Mouse (Mus musculus): ENCODE measurements around the gene Gm10681. TPM values are rescaled to one million over a fixed set of nuclear protein-coding genes. Genes with fewer than 3 reads are reported as not detected.
"Not testable (repeated sequence)": the region's sequence is repeated elsewhere in the genome, so short reads cannot be mapped to it uniquely, and the experiment has no call there.

Gm10681 gene
- not detected in 2 replicates for polyA plus RNA-seq (2014; fragmentation: Nextera tagmentation; extraction: Ambion mirVana)

- no peaks in the 10 kb centered on the region for H3K36me3 ChIP-seq (replicated peaks; ENCODE audit: control insufficient read depth, insufficient read depth, low read depth, low read length)
- no peak for DNase-seq (ENCODE audit: low spot score)
- no peak within 1 kb of the TSS for H3K4me2 ChIP-seq (ENCODE audit: low read depth, low read length)
- no peaks in the 10 kb centered on the region for H3K4me1 ChIP-seq (ENCODE audit: control insufficient read depth, insufficient read depth, low read length)
- no peaks in the 10 kb centered on the region for H3K9me3 ChIP-seq (replicated peaks; ENCODE audit: control insufficient read depth, low read length)
- no peak within 1 kb of the TSS for H3K9ac ChIP-seq (replicated peaks; ENCODE audit: low read length)
- no peak for ATAC-seq (replicated peaks; ENCODE audit: insufficient number of reproducible peaks, low FRiP score, low TSS enrichment, low read depth)
- H3K27me3 ChIP-seq (ENCODE audit: control insufficient read depth, insufficient read depth, low read length): no peaks in the 10 kb centered on the region
- no peak within 1 kb of the TSS for H3K4me3 ChIP-seq (ENCODE audit: low read depth, low read length)
- no peak within 1 kb of the TSS for H3K27ac ChIP-seq (replicated peaks; ENCODE audit: low read depth, low read length)
Measured at GRCm38 (mm10) chr3:98588707-98589106, at the start of gene Gm10681. Gm10681 (minus strand) TSS chr3:98588807.

- no peak overlapping the region for H3K9ac ChIP-seq (replicated peaks; ENCODE audit: low read length)
- DNase-seq (ENCODE audit: low spot score): no peak
- 88% methylated on average over 1 of the region's 1 CpGs for WGBS
- no peak overlapping the region for H3K4me2 ChIP-seq (ENCODE audit: low read depth, low read length)
- ATAC-seq (replicated peaks; ENCODE audit: insufficient number of reproducible peaks, low FRiP score, low TSS enrichment, low read depth): no peak
- H3K4me1 ChIP-seq (ENCODE audit: control insufficient read depth, insufficient read depth, low read length): no peaks in the 10 kb centered on the region
- no peaks in the 10 kb centered on the region for H3K9me3 ChIP-seq (replicated peaks; ENCODE audit: control insufficient read depth, low read length)
- no peak overlapping the region for H3K4me3 ChIP-seq (ENCODE audit: low read depth, low read length)
- H3K27me3 ChIP-seq (ENCODE audit: control insufficient read depth, insufficient read depth, low read length): no peaks in the 10 kb centered on the region
- no peak overlapping the region for H3K27ac ChIP-seq (replicated peaks; ENCODE audit: low read depth, low read length)
- no peaks in the 10 kb centered on the region for H3K36me3 ChIP-seq (replicated peaks; ENCODE audit: control insufficient read depth, insufficient read depth, low read depth, low read length)
Measured at GRCm38 (mm10) chr3:98635145-98635544, 46.5 kb upstream of the Gm10681 start.

- H3K36me3 ChIP-seq (replicated peaks; ENCODE audit: control insufficient read depth, insufficient read depth, low read depth, low read length): no peaks in the 10 kb centered on the region
- DNase-seq (ENCODE audit: low spot score) (no peak), ATAC-seq (replicated peaks; ENCODE audit: insufficient number of reproducible peaks, low FRiP score, low TSS enrichment, low read depth) (no peak)
- no peaks in the 10 kb centered on the region for H3K4me1 ChIP-seq (ENCODE audit: control insufficient read depth, insufficient read depth, low read length)
- H3K4me2 ChIP-seq (ENCODE audit: low read depth, low read length): no peak within 1 kb of the TSS
- no peaks in the 10 kb centered on the region for H3K9me3 ChIP-seq (replicated peaks; ENCODE audit: control insufficient read depth, low read length)
- H3K27ac ChIP-seq (replicated peaks; ENCODE audit: low read depth, low read length): no peak within 1 kb of the TSS
- no peaks in the 10 kb centered on the region for H3K27me3 ChIP-seq (ENCODE audit: control insufficient read depth, insufficient read depth, low read length)
- no peak within 1 kb of the TSS for H3K9ac ChIP-seq (replicated peaks; ENCODE audit: low read length)
- H3K4me3 ChIP-seq (ENCODE audit: low read depth, low read length): no peak within 1 kb of the TSS
Measured at GRCm38 (mm10) chr3:98630152-98630551, 41.5 kb upstream of the Gm10681 start, which contains the start of gene Hsd3b5. Hsd3b5 (minus strand) TSS chr3:98630252.

- Histone ChIP-seq H3K9ac (replicated peaks; ENCODE audit: low read length) (no peak overlapping the region), H3K4me1 (ENCODE audit: control insufficient read depth, insufficient read depth, low read length) (no peaks in the 10 kb centered on the region), H3K27me3 (ENCODE audit: control insufficient read depth, insufficient read depth, low read length) (no peaks in the 10 kb centered on the region), H3K9me3 (replicated peaks; ENCODE audit: control insufficient read depth, low read length) (no peaks in the 10 kb centered on the region), H3K27ac (replicated peaks; ENCODE audit: low read depth, low read length) (no peak overlapping the region), H3K36me3 (replicated peaks; ENCODE audit: control insufficient read depth, insufficient read depth, low read depth, low read length) (no peaks in the 10 kb centered on the region), H3K4me3 (ENCODE audit: low read depth, low read length) (no peak overlapping the region), H3K4me2 (ENCODE audit: low read depth, low read length) (no peak overlapping the region)
- DNase-seq (ENCODE audit: low spot score) (no peak), ATAC-seq (replicated peaks; ENCODE audit: insufficient number of reproducible peaks, low FRiP score, low TSS enrichment, low read depth) (no peak)
- WGBS: 83% methylated on average over 3 of the region's 3 CpGs
Measured at GRCm38 (mm10) chr3:98629633-98630032, 41.0 kb upstream of the Gm10681 start.

- WGBS: 71% methylated on average over 1 of the region's 1 CpGs
- not testable (repeated sequence) for H3K4me2 ChIP-seq (ENCODE audit: low read depth, low read length)
Measured at GRCm38 (mm10) chr3:98616786-98617185, 28.2 kb upstream of the Gm10681 start.

GRCm38 (mm10) chr3:98616244-98616643 lies 27.6 kb upstream of the Gm10681 start:
- WGBS: 13% methylated on average over 2 of the region's 2 CpGs
- not testable (repeated sequence) for H3K4me2 ChIP-seq (ENCODE audit: low read depth, low read length); ATAC-seq (replicated peaks; ENCODE audit: insufficient number of reproducible peaks, low FRiP score, low TSS enrichment, low read depth)

More at GRCm38 (mm10) chr3:98616786-98617185, 28.2 kb upstream of the Gm10681 start:
- H3K4me3 ChIP-seq (ENCODE audit: low read depth, low read length); H3K4me1 ChIP-seq (ENCODE audit: control insufficient read depth, insufficient read depth, low read length); DNase-seq (ENCODE audit: low spot score); H3K27ac ChIP-seq (replicated peaks; ENCODE audit: low read depth, low read length); H3K9ac ChIP-seq (replicated peaks; ENCODE audit: low read length); H3K27me3 ChIP-seq (ENCODE audit: control insufficient read depth, insufficient read depth, low read length); H3K36me3 ChIP-seq (replicated peaks; ENCODE audit: control insufficient read depth, insufficient read depth, low read depth, low read length); ATAC-seq (replicated peaks; ENCODE audit: insufficient number of reproducible peaks, low FRiP score, low TSS enrichment, low read depth); H3K9me3 ChIP-seq (replicated peaks; ENCODE audit: control insufficient read depth, low read length): not testable (repeated sequence)

GRCm38 (mm10) chr3:98614406-98614927 lies 25.9 kb upstream of the Gm10681 start:
- not testable (repeated sequence) for H3K27me3 ChIP-seq (ENCODE audit: control insufficient read depth, insufficient read depth, low read length); H3K9me3 ChIP-seq (replicated peaks; ENCODE audit: control insufficient read depth, low read length); H3K36me3 ChIP-seq (replicated peaks; ENCODE audit: control insufficient read depth, insufficient read depth, low read depth, low read length); ATAC-seq (replicated peaks; ENCODE audit: insufficient number of reproducible peaks, low FRiP score, low TSS enrichment, low read depth); H3K9ac ChIP-seq (replicated peaks; ENCODE audit: low read length); H3K4me3 ChIP-seq (ENCODE audit: low read depth, low read length); H3K4me2 ChIP-seq (ENCODE audit: low read depth, low read length); H3K4me1 ChIP-seq (ENCODE audit: control insufficient read depth, insufficient read depth, low read length); DNase-seq (ENCODE audit: low spot score); H3K27ac ChIP-seq (replicated peaks; ENCODE audit: low read depth, low read length)
- whole genome bisulfite sequencing: 53% methylated on average over 2 of the region's 2 CpGs

More at GRCm38 (mm10) chr3:98616244-98616643, 27.6 kb upstream of the Gm10681 start:
- H3K9ac ChIP-seq (replicated peaks; ENCODE audit: low read length); H3K27ac ChIP-seq (replicated peaks; ENCODE audit: low read depth, low read length); H3K4me1 ChIP-seq (ENCODE audit: control insufficient read depth, insufficient read depth, low read length); H3K27me3 ChIP-seq (ENCODE audit: control insufficient read depth, insufficient read depth, low read length); H3K4me3 ChIP-seq (ENCODE audit: low read depth, low read length); DNase-seq (ENCODE audit: low spot score); H3K9me3 ChIP-seq (replicated peaks; ENCODE audit: control insufficient read depth, low read length); H3K36me3 ChIP-seq (replicated peaks; ENCODE audit: control insufficient read depth, insufficient read depth, low read depth, low read length): not testable (repeated sequence)

- no peaks in the 10 kb centered on the region for H3K27me3 ChIP-seq (ENCODE audit: control insufficient read depth, insufficient read depth, low read length)
- H3K4me1 ChIP-seq (ENCODE audit: control insufficient read depth, insufficient read depth, low read length): no peaks in the 10 kb centered on the region
- H3K4me3 ChIP-seq (ENCODE audit: low read depth, low read length): no peak overlapping the region
- H3K36me3 ChIP-seq (replicated peaks; ENCODE audit: control insufficient read depth, insufficient read depth, low read depth, low read length): no peaks in the 10 kb centered on the region
- DNase-seq (ENCODE audit: low spot score): no peak
- H3K4me2 ChIP-seq (ENCODE audit: low read depth, low read length): no peak overlapping the region
- no peak for ATAC-seq (replicated peaks; ENCODE audit: insufficient number of reproducible peaks, low FRiP score, low TSS enrichment, low read depth)
- no peak overlapping the region for H3K27ac ChIP-seq (replicated peaks; ENCODE audit: low read depth, low read length)
- no peak overlapping the region for H3K9ac ChIP-seq (replicated peaks; ENCODE audit: low read length)
- no peaks in the 10 kb centered on the region for H3K9me3 ChIP-seq (replicated peaks; ENCODE audit: control insufficient read depth, low read length)
Measured at GRCm38 (mm10) chr3:98613963-98614362, 25.4 kb upstream of the Gm10681 start.
